Mouse (Mus musculus) small intestine, adult 2 months (tissue): ENCODE data around the gene Fyco1. TPM values are rescaled to one million over a fixed set of nuclear protein-coding genes. Genes with fewer than 3 reads are reported as not detected.

Experiments used
- H3K27ac ChIP-seq: fragments of 200-500 bp; 2 replicates; pipeline ENCODE4 v1.5.1; 2012; ENCODE audit warnings: low read depth, low read length, control low read depth, inconsistent platforms; ENCODE audit not compliant: insufficient read depth
- H3K27me3 ChIP-seq: fragments of 200-500 bp; 2 replicates; pipeline ENCODE4 v1.6.1; 2012; ENCODE audit warnings: mild to moderate bottlenecking, moderate library complexity, low read length, inconsistent platforms; ENCODE audit not compliant: control insufficient read depth, insufficient read depth
- H3K36me3 ChIP-seq: fragments of 200-500 bp; 2 replicates; pipeline ENCODE4 v1.6.1; 2012; ENCODE audit warnings: mild to moderate bottlenecking, low read length, control low read depth, inconsistent platforms; ENCODE audit not compliant: control insufficient read depth, insufficient read depth
- H3K4me1 ChIP-seq: fragments of 200-500 bp; 2 replicates; pipeline ENCODE4 v1.6.1; 2012; ENCODE audit warnings: low read length, inconsistent platforms, mixed read lengths; ENCODE audit not compliant: control insufficient read depth, insufficient read depth, insufficient read length
- H3K4me3 ChIP-seq: fragments of 200-500 bp; 2 replicates; pipeline ENCODE4 v1.5.1; 2012; ENCODE audit warnings: low read depth, mild to moderate bottlenecking, control low read depth, inconsistent platforms, low read length, moderate library complexity
- CTCF ChIP-seq: fragments of 200-500 bp; IDR thresholded peaks from 2 replicates; pipeline ENCODE4 v1.5.1; 2012; ENCODE audit warnings: low read depth, mild to moderate bottlenecking, control low read depth, inconsistent platforms, low read length, moderate library complexity, mixed read lengths; ENCODE audit not compliant: insufficient replicate concordance, insufficient read length; ENCODE audit errors: extremely low read depth
- POLR2A ChIP-seq: fragments of 200-500 bp; IDR thresholded peaks from 2 replicates; pipeline ENCODE4 v1.6.1; 2012; ENCODE audit warnings: low read depth, mild to moderate bottlenecking, control low read depth, inconsistent platforms, low read length, moderate library complexity
- WGBS: fragments of 180-500 bp; shearing (Covaris S2); methylation state at CpG from one replicate; pipeline ENCODE4 v1.1.7; 2018; 5-methylcytosine and 5-hydroxymethylcytosine counted together
- polyA plus RNA-seq: library from polyadenylated mRNA; depleted of rRNA; stranded (reverse); fragments of >200 nt; gene quantifications from 2 replicates; pipeline ENCODE4 v1.2.3, GENCODE M21; 2012

Fyco1 gene
- polyA plus RNA-seq, 1 experiment = 4.9 TPM

- H3K27ac ChIP-seq = peak overlapping the region; percentile 38
- H3K27me3 ChIP-seq = no peaks in the 10 kb centered on the region
- peaks cover 6% of the 10 kb centered on the region; the same call in 1 of the 2 replicates for H3K4me1 ChIP-seq
- TF ChIP-seq POLR2A (no peak), CTCF (no peak)
- H3K4me3 ChIP-seq = no peak overlapping the region
- no peaks in the 10 kb centered on the region for H3K36me3 ChIP-seq
- 59% methylated on average over 5 of the region's 5 CpGs for WGBS
Observed at GRCm38 (mm10) chr9:123852449-123853390, 1.0 kb upstream of the Fyco1 start.

GRCm38 (mm10) chr9:123851062-123851712 is 512 bp downstream of the Fyco1 start:
- Histone ChIP-seq H3K27me3 (no peaks in the 10 kb centered on the region), H3K4me3 (peak overlapping the region; percentile 82), H3K36me3 (no peaks in the 10 kb centered on the region), H3K4me1 (peaks cover 6% of the 10 kb centered on the region; the same call in 1 of the 2 replicates), H3K27ac (peak overlapping the region; percentile 88)
- under 1% methylated on average over 27 of the region's 27 CpGs for WGBS
- TF ChIP-seq POLR2A (peak; percentile 31), CTCF (no peak)

GRCm38 (mm10) chr9:123850705-123851061 is 1.0 kb downstream of the Fyco1 start:
- peak overlapping the region; percentile 82 for H3K4me3 ChIP-seq
- H3K27me3 ChIP-seq = no peaks in the 10 kb centered on the region
- H3K36me3 ChIP-seq = no peaks in the 10 kb centered on the region
- peaks cover 6% of the 10 kb centered on the region; the same call in 1 of the 2 replicates for H3K4me1 ChIP-seq
- TF ChIP-seq POLR2A = no peak
- no peak for TF ChIP-seq CTCF
- peak overlapping the region; percentile 88 for H3K27ac ChIP-seq
- WGBS = 0% methylated on average over 2 of the region's 2 CpGs

GRCm38 (mm10) chr9:123849976-123850695 is 1.6 kb downstream of the Fyco1 start:
- Histone ChIP-seq H3K4me1 (peaks cover 7% of the 10 kb centered on the region; the same call in 1 of the 2 replicates), H3K4me3 (no peak overlapping the region), H3K27ac (peak overlapping the region; percentile 33), H3K36me3 (no peaks in the 10 kb centered on the region), H3K27me3 (no peaks in the 10 kb centered on the region)
- 38% methylated on average over 2 of the region's 2 CpGs for WGBS
- no peak for TF ChIP-seq CTCF
- no peak for TF ChIP-seq POLR2A

- Histone ChIP-seq H3K36me3 (peaks cover 8% of the 10 kb centered on the region), H3K4me3 (no peak overlapping the region), H3K27ac (no peak overlapping the region), H3K4me1 (peaks cover 5% of the 10 kb centered on the region; the same call in 1 of the 2 replicates), H3K27me3 (no peaks in the 10 kb centered on the region)
- TF ChIP-seq CTCF (no peak), POLR2A (no peak)
- 58% methylated on average over 1 of the region's 1 CpGs for WGBS
Observed at GRCm38 (mm10) chr9:123846490-123846889, 5.2 kb downstream of the Fyco1 start.

GRCm38 (mm10) chr9:123845120-123845519 is 6.6 kb downstream of the Fyco1 start:
- WGBS = 71% methylated on average over 3 of the region's 3 CpGs
- peaks cover 14% of the 10 kb centered on the region for H3K36me3 ChIP-seq
- no peak overlapping the region for H3K4me3 ChIP-seq
- no peaks in the 10 kb centered on the region for H3K27me3 ChIP-seq
- peaks cover 2% of the 10 kb centered on the region; the same call in 1 of the 2 replicates for H3K4me1 ChIP-seq
- peak overlapping the region; percentile 45; the same call in 1 of the 2 replicates for H3K27ac ChIP-seq
- no peak for TF ChIP-seq POLR2A
- no peak for TF ChIP-seq CTCF
